Mouse (Mus musculus): ENCODE results near the gene Zfp658. TPM values are rescaled to one million over a fixed set of nuclear protein-coding genes. Genes with fewer than 3 reads are reported as not detected.

The Zfp658 gene
- polyA plus RNA-seq, 1 experiment from 2014 or later, result 8.0 TPM

DNA sequence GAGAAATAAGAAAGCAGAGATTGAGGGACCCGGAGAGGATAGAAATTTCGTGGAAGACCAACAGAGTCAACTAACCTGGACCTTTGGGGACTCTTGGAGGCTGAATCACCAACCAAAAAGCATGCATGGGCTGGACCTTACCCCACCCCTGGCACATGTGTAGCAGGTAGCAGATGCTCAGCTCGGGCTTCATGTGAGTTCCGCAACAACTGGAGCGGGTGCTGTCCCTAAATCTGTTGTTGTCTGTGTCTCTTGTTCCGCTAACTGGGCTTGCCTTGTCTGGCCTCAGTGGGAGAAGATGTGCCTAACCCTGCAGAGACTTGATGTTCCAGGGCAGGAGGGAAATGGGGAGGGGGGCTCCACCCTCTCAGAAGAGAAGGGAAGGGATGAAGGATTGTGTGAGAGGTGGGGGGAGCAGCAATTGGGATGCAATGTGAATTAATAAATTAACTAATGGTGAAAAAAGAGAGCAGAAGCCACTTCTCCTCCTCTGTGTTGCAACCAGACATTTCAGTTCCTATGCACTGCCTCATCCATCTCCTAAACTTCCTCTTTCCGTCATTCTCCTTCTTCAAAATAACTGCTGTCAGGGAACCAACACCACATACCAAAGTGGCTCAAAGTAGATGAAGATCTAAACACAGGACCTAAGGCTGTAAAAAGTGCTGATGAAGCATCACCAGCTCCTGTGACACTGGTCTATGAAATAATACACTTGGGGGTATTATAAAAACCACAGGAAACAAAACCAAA, 17.7 kb upstream of the Zfp658 start, which contains the start of gene Cd33:
Gene Cd33 (minus strand): TSS at position 204 of the 753 bp plus-strand sequence.
- Histone ChIP-seq H3K4me3 (replicated peaks; ENCODE audit: low read length) (no peak within 1 kb of the TSS), H3K27me3 (ENCODE audit: control insufficient read depth, insufficient read depth, low read length) (no peaks in the 10 kb centered on the region), H3K27ac (no peak within 1 kb of the TSS), H3K36me3 (replicated peaks; ENCODE audit: control insufficient read depth, insufficient read depth) (no peaks in the 10 kb centered on the region), H3K9me3 (ENCODE audit: control insufficient read depth, low read length) (no peaks in the 10 kb centered on the region), H3K9ac (no peak within 1 kb of the TSS), H3K4me2 (replicated peaks) (no peak within 1 kb of the TSS), H3K4me1 (replicated peaks; ENCODE audit: control insufficient read depth, insufficient read depth, low read length) (no peaks in the 10 kb centered on the region)
- no peak for DNase-seq (ENCODE audit: low spot score)
- ATAC-seq (ENCODE audit: low FRiP score), result no peak
- WGBS, result 84% methylated on average over 7 of the region's 7 CpGs

DNA sequence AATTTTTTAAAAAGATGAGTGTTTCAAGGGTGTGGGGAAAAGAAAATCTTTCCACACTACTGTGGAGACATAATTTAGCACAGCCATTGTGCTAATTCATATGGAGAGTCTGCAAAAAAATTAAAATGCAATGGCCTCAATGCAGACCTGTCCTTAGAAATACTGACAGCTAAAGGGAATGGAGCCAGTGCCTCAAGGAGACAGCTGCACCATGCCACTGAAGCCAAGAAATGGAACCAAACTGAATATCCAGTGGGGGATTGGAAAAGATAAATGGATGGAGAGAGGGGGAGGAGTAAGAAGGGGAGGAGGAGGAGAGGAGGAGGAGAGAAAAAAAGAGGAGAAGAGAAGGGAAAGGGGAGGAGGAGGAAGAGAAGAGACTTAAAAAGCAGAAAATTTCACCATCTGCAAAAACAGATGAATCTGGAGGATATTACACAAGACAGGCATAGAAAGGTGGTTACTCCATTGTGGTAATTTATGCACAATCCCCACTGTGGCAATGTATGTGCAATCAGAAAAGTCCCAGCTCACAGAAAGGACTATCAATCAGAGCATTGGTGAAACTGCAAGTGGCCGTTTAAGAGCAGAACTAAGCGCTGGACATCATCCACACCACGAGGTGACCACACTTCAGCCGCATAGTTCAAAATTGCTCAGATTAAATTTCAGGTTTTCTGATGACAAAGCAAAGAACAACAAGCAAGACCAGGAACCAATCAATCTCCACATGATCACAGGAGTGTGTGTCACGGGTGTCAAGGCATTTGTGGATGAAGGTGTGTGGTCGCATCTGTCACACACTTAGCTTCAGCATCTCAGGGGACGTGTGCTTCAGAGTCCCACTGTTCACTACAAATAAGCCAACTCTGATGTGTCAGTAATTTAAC, 16.2 kb upstream of the Zfp658 start:
- Histone ChIP-seq H3K27me3 (ENCODE audit: control insufficient read depth, insufficient read depth, low read length) (no peaks in the 10 kb centered on the region), H3K4me2 (replicated peaks) (no peak overlapping the region), H3K27ac (no peak overlapping the region), H3K9me3 (ENCODE audit: control insufficient read depth, low read length) (no peaks in the 10 kb centered on the region), H3K9ac (no peak overlapping the region), H3K4me3 (replicated peaks; ENCODE audit: low read length) (no peak overlapping the region), H3K36me3 (replicated peaks; ENCODE audit: control insufficient read depth, insufficient read depth) (no peaks in the 10 kb centered on the region), H3K4me1 (replicated peaks; ENCODE audit: control insufficient read depth, insufficient read depth, low read length) (no peaks in the 10 kb centered on the region)
- DNase-seq (ENCODE audit: low spot score) (no peak), ATAC-seq (ENCODE audit: low FRiP score) (no peak)
- 71% methylated on average over 7 of the region's 7 CpGs for WGBS

DNA sequence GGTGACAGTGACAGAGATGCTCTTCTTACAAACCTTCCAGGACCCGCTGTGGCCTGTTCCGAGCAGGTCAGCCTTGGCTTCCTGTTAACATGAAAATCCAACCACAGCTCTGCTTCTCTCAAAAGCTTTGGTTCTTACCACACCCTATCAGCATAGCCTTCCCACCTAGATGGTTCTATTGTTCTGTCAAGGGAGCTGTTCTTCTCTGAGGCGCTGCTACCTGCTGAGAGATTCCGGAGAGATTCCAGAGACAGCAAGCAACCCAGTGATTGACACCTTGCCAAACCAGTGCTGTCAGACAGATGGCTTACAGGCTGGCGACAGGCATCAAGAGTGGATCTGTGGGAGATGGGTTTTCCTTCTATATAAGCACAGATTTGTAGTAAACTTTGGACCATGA, 14.4 kb upstream of the Zfp658 start:
- Histone ChIP-seq H3K36me3 (replicated peaks; ENCODE audit: control insufficient read depth, insufficient read depth) (no peaks in the 10 kb centered on the region), H3K9ac (no peak overlapping the region), H3K4me1 (replicated peaks; ENCODE audit: control insufficient read depth, insufficient read depth, low read length) (no peaks in the 10 kb centered on the region), H3K27ac (no peak overlapping the region), H3K4me3 (replicated peaks; ENCODE audit: low read length) (no peak overlapping the region), H3K27me3 (ENCODE audit: control insufficient read depth, insufficient read depth, low read length) (no peaks in the 10 kb centered on the region), H3K4me2 (replicated peaks) (no peak overlapping the region), H3K9me3 (ENCODE audit: control insufficient read depth, low read length) (no peaks in the 10 kb centered on the region)
- ATAC-seq (ENCODE audit: low FRiP score) (no peak), DNase-seq (ENCODE audit: low spot score) (no peak)
- WGBS, result 39% methylated on average over 5 of the region's 5 CpGs

DNA sequence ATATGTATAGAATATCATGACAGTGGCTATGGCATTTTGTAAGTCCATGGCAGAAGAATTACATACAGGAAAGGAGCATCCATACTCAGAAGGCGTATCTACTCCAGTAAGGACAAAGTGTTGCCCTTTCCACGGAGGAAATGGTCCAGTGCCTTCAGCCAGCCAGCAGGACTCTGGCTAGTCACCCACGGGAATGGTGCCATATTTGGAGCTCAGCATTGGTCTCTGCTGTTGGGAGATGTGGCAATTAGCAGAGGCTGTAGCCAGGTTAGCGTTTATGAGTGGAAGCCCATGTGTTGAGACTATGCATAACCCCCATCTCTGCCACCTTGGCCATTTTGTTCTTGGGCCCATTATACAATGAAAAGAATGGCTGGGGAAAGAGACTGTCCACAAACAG, 13.8 kb upstream of the Zfp658 start:
- Histone ChIP-seq H3K9me3 (ENCODE audit: control insufficient read depth, low read length) (no peaks in the 10 kb centered on the region), H3K36me3 (replicated peaks; ENCODE audit: control insufficient read depth, insufficient read depth) (no peaks in the 10 kb centered on the region), H3K9ac (no peak overlapping the region), H3K4me1 (replicated peaks; ENCODE audit: control insufficient read depth, insufficient read depth, low read length) (no peaks in the 10 kb centered on the region), H3K4me2 (replicated peaks) (no peak overlapping the region), H3K27ac (no peak overlapping the region), H3K4me3 (replicated peaks; ENCODE audit: low read length) (no peak overlapping the region), H3K27me3 (ENCODE audit: control insufficient read depth, insufficient read depth, low read length) (no peaks in the 10 kb centered on the region)
- 78% methylated on average over 4 of the region's 4 CpGs for WGBS
- DNase-seq (ENCODE audit: low spot score) (no peak), ATAC-seq (ENCODE audit: low FRiP score) (no peak)

DNA sequence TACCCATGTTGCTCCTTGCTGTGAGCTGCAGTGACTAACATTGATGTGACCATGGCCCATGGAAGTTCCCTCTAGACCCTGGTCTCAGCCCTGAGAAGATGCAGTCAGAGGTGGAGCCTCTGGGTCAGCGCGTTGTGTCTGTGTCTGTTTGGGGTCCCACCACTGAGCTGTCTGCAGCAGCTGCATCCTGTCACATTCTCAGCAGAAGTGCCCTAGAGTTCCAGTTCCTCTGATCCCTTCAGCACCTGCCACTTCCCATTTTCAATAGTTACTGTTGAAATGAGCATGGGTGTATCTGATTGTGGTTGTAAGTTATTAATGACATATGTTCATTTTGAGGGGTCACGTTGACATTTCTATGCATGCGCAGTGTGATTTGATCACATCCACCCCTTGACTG, 8.9 kb upstream of the Zfp658 start:
- no peak overlapping the region for H3K9ac ChIP-seq
- H3K27ac ChIP-seq, result no peak overlapping the region
- WGBS, result 91% methylated on average over 4 of the region's 4 CpGs
- DNase-seq (ENCODE audit: low spot score) (no peak), ATAC-seq (ENCODE audit: low FRiP score) (no peak)
- no peaks in the 10 kb centered on the region for H3K36me3 ChIP-seq (replicated peaks; ENCODE audit: control insufficient read depth, insufficient read depth)
- H3K4me1 ChIP-seq (replicated peaks; ENCODE audit: control insufficient read depth, insufficient read depth, low read length), result no peaks in the 10 kb centered on the region
- H3K4me2 ChIP-seq (replicated peaks), result no peak overlapping the region
- H3K9me3 ChIP-seq (ENCODE audit: control insufficient read depth, low read length), result no peaks in the 10 kb centered on the region
- no peaks in the 10 kb centered on the region for H3K27me3 ChIP-seq (ENCODE audit: control insufficient read depth, insufficient read depth, low read length)
- no peak overlapping the region for H3K4me3 ChIP-seq (replicated peaks; ENCODE audit: low read length)

DNA sequence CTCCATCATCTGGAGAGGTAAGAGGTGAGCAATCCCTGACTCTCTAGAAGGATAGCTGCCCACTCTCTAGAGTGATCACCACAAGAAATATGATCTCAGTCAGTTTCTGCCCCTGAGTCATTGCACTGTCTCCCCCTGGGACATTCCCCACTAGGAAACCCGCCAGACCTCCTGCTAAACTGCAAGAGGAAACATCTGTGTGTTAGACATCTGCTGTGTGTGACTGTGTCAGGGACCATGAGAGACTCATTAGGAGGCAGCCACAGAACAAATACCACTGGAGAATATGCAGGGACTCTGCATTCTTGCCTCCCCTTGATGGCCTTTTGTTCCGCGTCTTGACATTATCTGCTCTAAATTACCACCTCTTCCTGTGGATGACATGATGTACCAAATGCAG, 7.5 kb upstream of the Zfp658 start:
- Histone ChIP-seq H3K4me2 (replicated peaks) (no peak overlapping the region), H3K27me3 (ENCODE audit: control insufficient read depth, insufficient read depth, low read length) (no peaks in the 10 kb centered on the region), H3K27ac (no peak overlapping the region), H3K9ac (no peak overlapping the region), H3K9me3 (ENCODE audit: control insufficient read depth, low read length) (no peaks in the 10 kb centered on the region), H3K36me3 (replicated peaks; ENCODE audit: control insufficient read depth, insufficient read depth) (no peaks in the 10 kb centered on the region), H3K4me3 (replicated peaks; ENCODE audit: low read length) (no peak overlapping the region), H3K4me1 (replicated peaks; ENCODE audit: control insufficient read depth, insufficient read depth, low read length) (no peaks in the 10 kb centered on the region)
- no peak for DNase-seq (ENCODE audit: low spot score)
- no peak for ATAC-seq (ENCODE audit: low FRiP score)
- WGBS, result 67% methylated on average over 3 of the region's 3 CpGs

DNA sequence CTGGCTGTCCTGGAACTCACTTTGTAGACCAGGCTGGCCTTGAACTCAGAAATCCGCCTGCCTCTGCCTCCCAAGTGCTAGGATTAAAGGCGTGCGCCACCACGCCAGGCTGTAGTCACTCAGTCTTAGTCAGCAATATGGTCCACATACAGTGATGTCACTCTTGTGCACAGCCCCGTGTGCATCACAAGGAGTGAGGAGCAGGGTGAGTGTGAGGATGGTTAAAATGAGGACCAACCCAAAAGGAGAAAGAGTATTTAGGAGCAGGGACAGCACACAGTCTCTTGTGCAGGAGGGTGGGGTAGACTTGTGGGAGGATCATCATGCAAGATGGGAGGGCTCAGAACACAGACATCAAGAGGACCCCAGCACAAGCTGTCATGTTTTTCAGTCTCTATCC, 6.7 kb upstream of the Zfp658 start:
- H3K9me3 ChIP-seq (ENCODE audit: control insufficient read depth, low read length), result no peaks in the 10 kb centered on the region
- H3K9ac ChIP-seq, result no peak overlapping the region
- no peak overlapping the region for H3K4me2 ChIP-seq (replicated peaks)
- H3K27ac ChIP-seq, result no peak overlapping the region
- ATAC-seq (ENCODE audit: low FRiP score) (no peak), DNase-seq (ENCODE audit: low spot score) (no peak)
- H3K4me1 ChIP-seq (replicated peaks; ENCODE audit: control insufficient read depth, insufficient read depth, low read length), result no peaks in the 10 kb centered on the region
- WGBS, result 91% methylated on average over 5 of the region's 5 CpGs
- no peaks in the 10 kb centered on the region for H3K36me3 ChIP-seq (replicated peaks; ENCODE audit: control insufficient read depth, insufficient read depth)
- no peaks in the 10 kb centered on the region for H3K27me3 ChIP-seq (ENCODE audit: control insufficient read depth, insufficient read depth, low read length)
- H3K4me3 ChIP-seq (replicated peaks; ENCODE audit: low read length), result no peak overlapping the region

DNA sequence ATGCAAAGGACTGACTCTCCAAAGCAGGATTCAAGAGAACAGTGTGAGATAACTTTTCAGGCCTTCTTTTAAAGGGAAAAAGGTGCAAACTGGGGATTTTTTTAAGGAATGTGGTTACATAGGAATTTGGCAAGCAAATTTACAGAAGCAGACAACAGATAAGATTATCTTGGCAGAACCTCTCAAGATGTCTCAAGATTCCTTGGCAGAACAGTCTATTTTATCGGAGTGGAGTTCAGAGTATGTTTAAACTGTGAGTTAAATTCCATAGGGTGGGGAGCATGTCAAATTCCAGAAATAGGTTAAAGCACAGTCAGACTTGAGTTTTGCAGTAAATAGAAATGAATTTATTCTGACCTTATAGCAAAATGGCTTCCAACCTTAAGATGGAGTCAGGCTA, 5.2 kb upstream of the Zfp658 start:
- no peaks in the 10 kb centered on the region for H3K9me3 ChIP-seq (ENCODE audit: control insufficient read depth, low read length)
- 94% methylated on average over 1 of the region's 1 CpGs for WGBS
- no peak overlapping the region for H3K27ac ChIP-seq
- H3K9ac ChIP-seq, result no peak overlapping the region
- no peak overlapping the region for H3K4me3 ChIP-seq (replicated peaks; ENCODE audit: low read length)
- DNase-seq (ENCODE audit: low spot score), result no peak
- no peak overlapping the region for H3K4me2 ChIP-seq (replicated peaks)
- H3K4me1 ChIP-seq (replicated peaks; ENCODE audit: control insufficient read depth, insufficient read depth, low read length), result no peaks in the 10 kb centered on the region
- no peaks in the 10 kb centered on the region for H3K36me3 ChIP-seq (replicated peaks; ENCODE audit: control insufficient read depth, insufficient read depth)
- H3K27me3 ChIP-seq (ENCODE audit: control insufficient read depth, insufficient read depth, low read length), result no peaks in the 10 kb centered on the region
- ATAC-seq (ENCODE audit: low FRiP score), result no peak

DNA sequence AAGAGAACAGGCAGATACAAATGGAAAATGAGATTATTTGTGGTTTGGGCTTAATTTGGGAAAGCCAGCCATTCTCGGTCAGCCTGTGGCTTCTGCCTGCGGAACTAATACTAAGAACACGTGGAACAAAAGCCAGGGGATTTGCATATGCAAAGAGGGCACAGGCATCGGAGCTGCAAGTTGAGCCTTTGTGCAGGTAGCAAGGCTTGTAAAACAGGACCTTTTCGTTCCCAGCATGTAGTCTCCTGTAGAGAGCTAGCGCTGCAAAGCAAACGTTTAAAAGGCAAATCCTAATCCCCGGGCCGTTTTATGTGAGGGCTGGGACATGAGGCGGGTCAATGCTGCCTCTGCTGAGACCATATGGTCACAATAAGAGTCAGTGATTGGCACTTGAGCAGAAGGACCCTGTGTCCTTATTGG, 605 bp downstream of the Zfp658 start:
- Histone ChIP-seq H3K9me3 (ENCODE audit: control insufficient read depth, low read length) (no peaks in the 10 kb centered on the region), H3K4me3 (replicated peaks; ENCODE audit: low read length) (peak overlapping the region; percentile 69), H3K4me1 (replicated peaks; ENCODE audit: control insufficient read depth, insufficient read depth, low read length) (peaks cover 15% of the 10 kb centered on the region), H3K4me2 (replicated peaks) (peak overlapping the region; percentile 69), H3K27ac (peak overlapping the region; percentile 89), H3K9ac (peak overlapping the region; percentile 71), H3K27me3 (ENCODE audit: control insufficient read depth, insufficient read depth, low read length) (no peaks in the 10 kb centered on the region), H3K36me3 (replicated peaks; ENCODE audit: control insufficient read depth, insufficient read depth) (peaks cover 34% of the 10 kb centered on the region)
- DNase-seq (ENCODE audit: low spot score), result peak; percentile 46
- peak; percentile 19 for ATAC-seq (ENCODE audit: low FRiP score)
- 0% methylated on average over 10 of the region's 10 CpGs for WGBS

Data from hindbrain, embryonic 14.5 days (tissue).